Mouse (Mus musculus) Patski (cell line): Measurements from ENCODE around the gene Fam98c. TPM values are rescaled to one million over a fixed set of nuclear protein-coding genes. Genes with fewer than 3 reads are reported as not detected.

ENCODE experiments used
- ATAC-seq: fragments of 100-300 bp; one replicate; pipeline ENCODE4 v1.8.0; 2021
- CTCF ChIA-PET: fragments of 350-600 bp; sonication (Branson Sonifier 250); formaldehyde crosslinking; loops from one replicate; lab custom pipeline; 2022; ENCODE audit warnings: inconsistent platforms; lab: Charles Lee
- POLR2A ChIA-PET: fragments of 350-600 bp; sonication (Branson Sonifier 250); formaldehyde crosslinking; loops from one replicate; lab custom pipeline; 2022; ENCODE audit warnings: antibody characterized with exemption, inconsistent platforms; lab: Charles Lee
- DNase-seq: peaks from one replicate; pipeline ENCODE4 v3.0.0-alpha.2; 2011; ENCODE audit warnings: low read depth, low spot score
- H3K27me3 ChIP-seq: fragments of 371-371 bp; one replicate; pipeline ENCODE4 v1.5.1; 2021
- CTCF ChIP-seq: fragments of 100-300 bp; IDR thresholded peaks from one replicate; pipeline ENCODE4 v1.5.1; 2021
- in situ Hi-C: fragments of 300-500 bp; cut with MboI; formaldehyde crosslinking; loops from 3 replicates; pipeline ENCODE4 v1.11.1; 2018; ENCODE audit warnings: low pct_unique_long_range_greater_than_20kb, mixed read lengths
- polyA plus RNA-seq: library from polyadenylated mRNA; unstranded; gene quantifications from one replicate; pipeline ENCODE4 v1.2.3, GENCODE M21; 2021

Fam98c gene
- polyA plus RNA-seq, 1 experiment from 2014 or later: 18.8 TPM

- POLR2A ChIA-PET: no interaction called here
- no peak for ATAC-seq
- H3K27me3 ChIP-seq: no peaks in the 10 kb centered on the region
Measured at GRCm38 (mm10) chr7:29171562-29172097, 15.6 kb upstream of the Fam98c start.

GRCm38 (mm10) chr7:29170755-29171561 is 14.9 kb upstream of the Fam98c start:
- DNase-seq (no peak), ATAC-seq (no peak)
- ChIA-PET POLR2A (interaction anchor here (1.8 kb wide), 1 partner anchor 9 kb away, joined by 7 read pairs; the partner anchor contains the start of gene Psmd8), CTCF (interaction anchor here (1.0 to 1.4 kb wide), 2 partner anchors 8 to 16 kb away, joined by 3 to 9 read pairs; no protein-coding TSS in a partner anchor)
- in situ Hi-C loops: no loop called here
- no peaks in the 10 kb centered on the region for H3K27me3 ChIP-seq
- TF ChIP-seq CTCF: no peak

More at GRCm38 (mm10) chr7:29171562-29172097, 15.6 kb upstream of the Fam98c start:
- in situ Hi-C loops: no loop called here
- DNase-seq: no peak
- CTCF ChIA-PET: no interaction called here
- TF ChIP-seq CTCF: no peak

GRCm38 (mm10) chr7:29170066-29170754 is 14.2 kb upstream of the Fam98c start, which contains the start of the genes Ggn and Spred3:
Ggn (plus strand) TSS chr7:29170210.
Spred3 (minus strand) TSS chr7:29170411.
- DNase-seq: no peak
- POLR2A ChIA-PET: interaction anchor here (1.8 kb wide), 1 partner anchor 10 kb away, joined by 7 read pairs; the partner anchor contains the start of gene Psmd8
- TF ChIP-seq CTCF: no peak
- no peaks in the 10 kb centered on the region for H3K27me3 ChIP-seq
- peak; percentile 65 for ATAC-seq
- CTCF ChIA-PET: interaction anchor here (1.0 to 1.4 kb wide), 2 partner anchors 9 to 15 kb away, joined by 3 to 9 read pairs; no protein-coding TSS in a partner anchor
- in situ Hi-C loops: no loop called here

GRCm38 (mm10) chr7:29169231-29170065 is 13.4 kb upstream of the Fam98c start:
- in situ Hi-C loops: no loop called here
- POLR2A ChIA-PET: interaction anchor here (1.1 to 2.5 kb wide), 3 partner anchors 11 to 116 kb away, joined by 3 to 14 read pairs (median 7); partner anchors contain the start of genes Fam98c and Psmd8
- H3K27me3 ChIP-seq: no peaks in the 10 kb centered on the region
- CTCF ChIA-PET: interaction anchor here (1.0 to 1.4 kb wide), 2 partner anchors 10 to 14 kb away, joined by 3 to 9 read pairs; no protein-coding TSS in a partner anchor
- no peak for TF ChIP-seq CTCF
- DNase-seq (peak; percentile 71), ATAC-seq (peak; percentile 65)

- CTCF ChIA-PET: interaction anchor here (1.1 kb wide), 1 partner anchor 42 kb away, joined by 3 read pairs; no protein-coding TSS in a partner anchor
- TF ChIP-seq CTCF: no peak
- in situ Hi-C loops: no loop called here
- H3K27me3 ChIP-seq: no peaks in the 10 kb centered on the region
- POLR2A ChIA-PET: interaction anchor here (0.6 to 2.5 kb wide), 5 partner anchors 11 to 358 kb away, joined by 3 to 14 read pairs (median 5); partner anchors contain the start of genes Fam98c and Psmd8
- ATAC-seq: no peak
- no peak for DNase-seq
Measured at GRCm38 (mm10) chr7:29168791-29169230, 12.8 kb upstream of the Fam98c start.

GRCm38 (mm10) chr7:29168121-29168695 is 12.2 kb upstream of the Fam98c start:
- in situ Hi-C loops: no loop called here
- ChIA-PET POLR2A (interaction anchor here (0.6 to 2.5 kb wide), 4 partner anchors 12 to 357 kb away, joined by 3 to 14 read pairs (median 5); partner anchors contain the start of gene Fam98c), CTCF (interaction anchor here (0.8 to 1.7 kb wide), 3 partner anchors 12 to 120 kb away, joined by 3 to 6 read pairs (median 3); partner anchors contain the start of gene Fam98c)
- ATAC-seq (no peak), DNase-seq (no peak)
- no peaks in the 10 kb centered on the region for H3K27me3 ChIP-seq
- no peak for TF ChIP-seq CTCF

GRCm38 (mm10) chr7:29167656-29168055 is 11.6 kb upstream of the Fam98c start:
- H3K27me3 ChIP-seq: no peaks in the 10 kb centered on the region
- ChIA-PET CTCF (interaction anchor here (0.8 to 1.7 kb wide), 3 partner anchors 12 to 121 kb away, joined by 3 to 6 read pairs (median 3); partner anchors contain the start of gene Fam98c), POLR2A (interaction anchor here (2.5 kb wide), 1 partner anchor 12 kb away, joined by 14 read pairs; the partner anchor contains the start of gene Fam98c)
- no peak for DNase-seq
- TF ChIP-seq CTCF: no peak
- no peak for ATAC-seq
- in situ Hi-C loops: no loop called here

GRCm38 (mm10) chr7:29162750-29163525 is 6.9 kb upstream of the Fam98c start:
- in situ Hi-C loops: no loop called here
- ChIA-PET POLR2A (no interaction called here), CTCF (interaction anchor here (1.6 kb wide), 1 partner anchor 8 kb away, joined by 4 read pairs; no protein-coding TSS in a partner anchor)
- DNase-seq (no peak), ATAC-seq (no peak)
- TF ChIP-seq CTCF: no peak
- no peaks in the 10 kb centered on the region for H3K27me3 ChIP-seq
